Mouse (Mus musculus) forebrain, postnatal 0 days (tissue): ENCODE results near the gene Mab21l2. TPM values are rescaled to one million over a fixed set of nuclear protein-coding genes. Genes with fewer than 3 reads are reported as not detected.

Experiments used
- ATAC-seq: fragments of 200-750 bp; cut with Nextera tagmentation; 2 replicates; pipeline ENCODE4 v1.8.0; 2017; ENCODE audit warnings: mild to moderate bottlenecking, moderate library complexity
- DNase-seq: peaks from one replicate; pipeline ENCODE4 v3.0.0-alpha.2; 2015
- H3K27ac ChIP-seq: fragments of 300-500 bp; sonication (generic); 2 replicates; pipeline ENCODE4 v1.5.1; 2014; ENCODE audit warnings: low read depth, mild to moderate bottlenecking, antibody characterized with exemption, low read length, moderate library complexity, mixed read lengths
- H3K27me3 ChIP-seq: fragments of 300-500 bp; sonication (generic); 2 replicates; pipeline ENCODE4 v1.6.1; 2014; ENCODE audit warnings: mild to moderate bottlenecking, low read length, mixed read lengths; ENCODE audit not compliant: insufficient read depth
- H3K36me3 ChIP-seq: fragments of 300-500 bp; sonication (generic); 2 replicates; pipeline ENCODE4 v1.6.1; 2014; ENCODE audit warnings: mild to moderate bottlenecking, moderate library complexity; ENCODE audit not compliant: insufficient read depth
- H3K4me1 ChIP-seq: fragments of 300-500 bp; sonication (generic); 2 replicates; pipeline ENCODE4 v1.6.1; 2014; ENCODE audit warnings: antibody characterized with exemption; ENCODE audit not compliant: insufficient read depth
- H3K4me2 ChIP-seq: fragments of 300-500 bp; sonication (generic); 2 replicates; pipeline ENCODE4 v1.6.1; 2014; ENCODE audit warnings: low read depth, mild to moderate bottlenecking, moderate library complexity
- H3K4me3 ChIP-seq: fragments of 300-500 bp; sonication (generic); 2 replicates; pipeline ENCODE4 v1.5.1; 2014; ENCODE audit warnings: low read depth, low read length, mixed read lengths
- H3K9ac ChIP-seq: fragments of 300-500 bp; sonication (generic); 2 replicates; pipeline ENCODE4 v1.6.1; 2014; ENCODE audit warnings: mild to moderate bottlenecking
- H3K9me3 ChIP-seq: fragments of 300-500 bp; sonication (generic); 2 replicates; pipeline ENCODE4 v1.6.1; 2016; ENCODE audit warnings: low read length
- CTCF ChIP-seq: sonication (generic); IDR thresholded peaks from 2 replicates; pipeline ENCODE4 v1.5.1; 2016; ENCODE audit warnings: antibody characterized with exemption, control low read depth, low read depth
- WGBS: fragments of 180-500 bp; shearing (Covaris S2); extraction: QIAGEN DNeasy Blood & Tissue Kit; methylation state at CpG from one replicate; pipeline ENCODE4 v1.1.7; 2014; 5-methylcytosine and 5-hydroxymethylcytosine counted together
- polyA plus RNA-seq: library from polyadenylated mRNA; unstranded; fragments of >200 nt; fragmentation: Nextera tagmentation; extraction: Ambion mirVana; gene quantifications from 2 replicates; pipeline ENCODE4 v1.2.1, GENCODE M21; 2015
- total RNA-seq: library from RNA; depleted of rRNA; stranded (reverse); fragments of >200 nt; gene quantifications from 2 replicates; pipeline ENCODE4 v1.2.3, GENCODE M21; 2014; rRNA removed

Mab21l2 gene
- total RNA-seq (1.3 and 2.3 TPM in 2 replicates), polyA plus RNA-seq (1.0 and 2.4 TPM in 2 replicates)

- Histone ChIP-seq H3K9ac (no peak within 1 kb of the TSS), H3K4me1 (peaks cover 9% of the 10 kb centered on the region; the same call in 1 of the 2 replicates), H3K4me2 (peak within 1 kb of the TSS; percentile 35; the same call in 1 of the 2 replicates), H3K4me3 (peak within 1 kb of the TSS; percentile 24; the same call in 1 of the 2 replicates), H3K9me3 (no peaks in the 10 kb centered on the region), H3K36me3 (no peaks in the 10 kb centered on the region), H3K27me3 (peaks cover 52% of the 10 kb centered on the region), H3K27ac (no peak within 1 kb of the TSS)
- peak; percentile 63 for DNase-seq
- 6% methylated on average over 25 of the region's 25 CpGs for WGBS
- no peak for TF ChIP-seq CTCF
- peak; percentile 42; the same call in 1 of the 2 replicates for ATAC-seq
Observed at GRCm38 (mm10) chr3:86548091-86549015, at the start of gene Mab21l2. Gene Mab21l2 (minus strand): TSS chr3:86548629.

GRCm38 (mm10) chr3:86575312-86575711 is 26.9 kb upstream of the Mab21l2 start:
- Histone ChIP-seq H3K36me3 (no peaks in the 10 kb centered on the region), H3K4me2 (no peak overlapping the region), H3K9ac (no peak overlapping the region), H3K27me3 (peaks cover 25% of the 10 kb centered on the region), H3K9me3 (no peaks in the 10 kb centered on the region), H3K4me1 (no peaks in the 10 kb centered on the region), H3K27ac (no peak overlapping the region), H3K4me3 (no peak overlapping the region)
- no peak for TF ChIP-seq CTCF
- ATAC-seq, result no peak
- no peak for DNase-seq

GRCm38 (mm10) chr3:86572519-86573244 is 24.3 kb upstream of the Mab21l2 start:
- no peak for TF ChIP-seq CTCF
- H3K4me2 ChIP-seq, result no peak overlapping the region
- H3K9me3 ChIP-seq, result no peaks in the 10 kb centered on the region
- DNase-seq, result peak; percentile 36
- no peaks in the 10 kb centered on the region for H3K4me1 ChIP-seq
- H3K4me3 ChIP-seq, result no peak overlapping the region
- H3K9ac ChIP-seq, result no peak overlapping the region
- no peak overlapping the region for H3K27ac ChIP-seq
- WGBS, result 21% methylated on average over 3 of the region's 3 CpGs
- no peak for ATAC-seq
- no peaks in the 10 kb centered on the region for H3K36me3 ChIP-seq
- peaks cover 34% of the 10 kb centered on the region for H3K27me3 ChIP-seq

- ATAC-seq, result no peak
- Histone ChIP-seq H3K36me3 (no peaks in the 10 kb centered on the region), H3K4me1 (no peaks in the 10 kb centered on the region), H3K27me3 (peaks cover 34% of the 10 kb centered on the region), H3K9ac (no peak overlapping the region), H3K27ac (no peak overlapping the region), H3K4me3 (no peak overlapping the region), H3K4me2 (no peak overlapping the region), H3K9me3 (no peaks in the 10 kb centered on the region)
- no peak for DNase-seq
- WGBS, result 10% methylated on average over 4 of the region's 4 CpGs
- no peak for TF ChIP-seq CTCF
Observed at GRCm38 (mm10) chr3:86571518-86571917, 23.1 kb upstream of the Mab21l2 start.

GRCm38 (mm10) chr3:86567312-86567711 is 18.9 kb upstream of the Mab21l2 start:
- Histone ChIP-seq H3K9ac (no peak overlapping the region), H3K36me3 (no peaks in the 10 kb centered on the region), H3K4me1 (no peaks in the 10 kb centered on the region), H3K9me3 (no peaks in the 10 kb centered on the region), H3K27ac (no peak overlapping the region), H3K4me3 (no peak overlapping the region), H3K27me3 (peaks cover 22% of the 10 kb centered on the region), H3K4me2 (no peak overlapping the region)
- ATAC-seq, result no peak
- 82% methylated on average over 4 of the region's 4 CpGs for WGBS
- no peak for DNase-seq
- TF ChIP-seq CTCF, result no peak

DNA sequence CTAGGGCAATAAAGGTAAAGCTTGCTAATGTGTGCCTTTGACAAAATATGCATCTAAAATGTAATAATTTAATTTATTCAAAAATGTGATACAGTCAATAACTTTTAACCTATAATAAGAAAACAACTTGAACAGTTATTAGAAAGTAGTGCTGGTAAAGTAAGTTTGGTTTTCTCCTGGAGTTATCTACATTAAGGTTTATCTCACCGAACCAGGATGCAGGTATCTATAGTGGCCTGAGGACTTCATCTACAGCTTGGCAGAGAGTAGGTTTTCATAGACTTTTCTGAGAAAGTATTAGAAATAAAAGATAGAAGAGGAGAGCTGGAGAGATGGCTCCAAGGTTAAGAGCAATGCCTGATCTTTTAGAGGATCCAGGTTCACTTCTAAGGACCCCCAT is 13.0 kb upstream of the Mab21l2 start:
- ATAC-seq, result no peak
- no peaks in the 10 kb centered on the region for H3K4me1 ChIP-seq
- no peak overlapping the region for H3K4me3 ChIP-seq
- DNase-seq, result no peak
- H3K9ac ChIP-seq, result no peak overlapping the region
- peaks cover 23% of the 10 kb centered on the region for H3K27me3 ChIP-seq
- H3K27ac ChIP-seq, result no peak overlapping the region
- 98% methylated on average over 1 of the region's 1 CpGs for WGBS
- TF ChIP-seq CTCF, result no peak
- H3K4me2 ChIP-seq, result no peak overlapping the region
- no peaks in the 10 kb centered on the region for H3K9me3 ChIP-seq
- no peaks in the 10 kb centered on the region for H3K36me3 ChIP-seq

GRCm38 (mm10) chr3:86561023-86561344 is 12.6 kb upstream of the Mab21l2 start:
- ATAC-seq (no peak), DNase-seq (no peak)
- 97% methylated on average over 1 of the region's 1 CpGs for WGBS
- no peak overlapping the region for H3K4me2 ChIP-seq
- no peak overlapping the region for H3K27ac ChIP-seq
- no peak overlapping the region for H3K9ac ChIP-seq
- H3K36me3 ChIP-seq, result no peaks in the 10 kb centered on the region
- H3K4me3 ChIP-seq, result no peak overlapping the region
- TF ChIP-seq CTCF, result no peak
- no peaks in the 10 kb centered on the region for H3K4me1 ChIP-seq
- no peaks in the 10 kb centered on the region for H3K9me3 ChIP-seq
- H3K27me3 ChIP-seq, result peaks cover 26% of the 10 kb centered on the region
